Mouse (Mus musculus) left cerebral cortex, adult 11 months (tissue): ENCODE results near the gene Wbp2nl.
"Not testable (repeated sequence)": the region's sequence is repeated elsewhere in the genome, so short reads cannot be mapped to it uniquely, and the experiment has no call there.

ENCODE experiments used
- DNase-seq: peaks from one replicate; pipeline ENCODE4 v3.0.0; 2022; ENCODE audit warnings: low spot score

Gene Wbp2nl

DNA sequence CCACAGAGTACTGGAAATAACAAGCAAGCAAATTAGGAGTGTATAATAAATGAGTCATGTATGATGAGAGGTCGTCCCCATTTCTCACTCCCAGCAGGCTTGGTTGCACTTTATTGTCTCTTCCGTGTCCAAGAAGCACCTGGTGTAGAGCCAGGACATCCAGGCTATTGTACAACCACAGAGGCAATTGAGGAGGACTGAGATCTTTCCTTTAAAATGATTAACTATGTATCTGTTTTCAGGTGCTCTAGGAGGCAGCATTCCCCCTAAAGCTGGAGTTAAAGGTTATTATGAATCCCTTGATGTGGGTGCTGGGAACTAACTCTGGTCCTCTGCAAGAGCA lies 50.2 kb downstream of the Wbp2nl start:
- DNase-seq = no peak

DNA sequence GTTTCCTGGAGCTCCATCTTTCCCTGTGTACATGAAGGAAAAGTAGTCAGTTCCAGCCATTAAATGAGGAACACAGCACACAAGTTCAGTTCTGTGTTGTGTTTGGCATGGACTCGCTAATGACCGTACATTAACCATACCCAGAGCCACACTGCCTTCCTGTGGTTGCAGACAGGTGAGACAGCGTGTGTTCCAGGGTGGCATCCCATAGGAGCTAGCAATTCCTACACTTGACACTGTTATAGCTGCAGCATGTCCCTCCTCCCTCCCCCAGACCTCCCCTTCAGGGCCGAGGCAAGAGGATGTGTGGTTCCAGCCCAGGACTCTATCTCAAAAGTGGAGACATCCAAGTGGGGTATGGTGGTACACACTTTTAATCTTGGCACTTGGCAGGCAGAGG lies 51.6 kb downstream of the Wbp2nl start:
- no peak for DNase-seq

DNA sequence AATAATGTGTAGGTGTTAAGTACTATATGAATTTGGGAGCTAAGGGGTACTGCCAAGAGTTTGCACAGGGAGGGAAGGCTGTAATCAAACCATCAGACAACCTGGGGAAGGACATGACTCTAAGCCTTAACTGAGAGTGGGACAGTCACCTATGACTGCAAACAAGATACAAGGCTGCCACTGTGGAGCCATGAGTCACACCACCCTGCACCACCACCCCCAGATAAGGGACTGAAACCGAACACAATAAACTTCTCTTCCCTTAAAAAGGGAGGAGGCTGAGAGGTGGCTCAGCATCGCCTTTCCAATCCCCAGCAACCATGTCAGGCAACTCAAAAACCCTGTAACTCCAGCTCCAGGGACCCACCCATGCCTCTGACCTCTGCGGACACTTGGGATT lies 52.7 kb downstream of the Wbp2nl start:
- no peak for DNase-seq

DNA sequence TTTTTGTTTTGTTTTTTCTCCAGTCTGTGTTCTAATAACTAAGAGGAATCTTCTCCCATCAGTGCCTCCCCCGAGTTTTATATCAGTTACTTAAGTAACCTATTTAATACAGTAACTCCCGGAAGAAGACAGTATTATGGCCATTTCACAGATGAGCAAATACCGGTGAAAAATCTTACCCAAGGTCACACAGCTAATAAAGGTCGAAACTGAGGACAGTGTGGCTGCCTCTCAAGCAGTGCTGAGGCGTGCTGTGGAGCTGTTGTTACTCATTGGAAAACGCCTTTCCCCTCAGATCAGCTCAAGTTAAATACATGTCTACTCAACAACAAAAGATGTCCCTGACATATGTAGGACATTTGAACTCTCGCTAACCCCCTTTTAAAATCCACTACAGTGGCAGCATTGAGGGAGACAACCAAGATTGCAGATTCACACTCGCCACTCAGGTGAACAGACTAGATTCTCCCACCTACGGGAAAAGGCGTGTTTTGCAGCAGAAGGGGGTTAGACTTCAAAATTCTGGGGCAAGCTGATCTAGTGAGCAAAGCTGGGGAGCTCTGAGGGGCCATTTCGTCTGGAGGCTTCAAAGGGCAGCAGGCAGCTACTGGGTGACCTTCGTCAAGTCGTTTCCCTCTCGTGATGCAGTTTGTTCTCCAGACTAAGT lies 54.5 kb downstream of the Wbp2nl start:
- no peak for DNase-seq

DNA sequence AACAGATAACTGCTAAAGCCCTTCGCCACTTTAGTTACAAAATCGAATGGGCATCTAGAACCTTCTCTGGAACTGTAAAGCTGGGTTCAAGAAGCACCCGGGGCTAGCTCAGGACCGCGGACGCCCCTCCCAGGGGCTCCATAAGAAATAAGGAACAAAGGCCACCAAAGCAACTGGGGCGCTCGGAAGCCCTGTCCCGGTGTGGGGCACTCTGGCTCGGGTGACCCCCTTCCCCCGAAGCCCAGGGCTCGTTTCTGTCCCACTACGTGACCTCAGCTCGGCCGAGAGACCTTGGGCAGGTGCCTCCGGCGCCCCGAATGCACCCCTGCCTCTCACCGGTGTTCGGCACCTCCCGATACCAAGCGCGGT lies 55.0 kb downstream of the Wbp2nl start:
- no peak for DNase-seq

DNA sequence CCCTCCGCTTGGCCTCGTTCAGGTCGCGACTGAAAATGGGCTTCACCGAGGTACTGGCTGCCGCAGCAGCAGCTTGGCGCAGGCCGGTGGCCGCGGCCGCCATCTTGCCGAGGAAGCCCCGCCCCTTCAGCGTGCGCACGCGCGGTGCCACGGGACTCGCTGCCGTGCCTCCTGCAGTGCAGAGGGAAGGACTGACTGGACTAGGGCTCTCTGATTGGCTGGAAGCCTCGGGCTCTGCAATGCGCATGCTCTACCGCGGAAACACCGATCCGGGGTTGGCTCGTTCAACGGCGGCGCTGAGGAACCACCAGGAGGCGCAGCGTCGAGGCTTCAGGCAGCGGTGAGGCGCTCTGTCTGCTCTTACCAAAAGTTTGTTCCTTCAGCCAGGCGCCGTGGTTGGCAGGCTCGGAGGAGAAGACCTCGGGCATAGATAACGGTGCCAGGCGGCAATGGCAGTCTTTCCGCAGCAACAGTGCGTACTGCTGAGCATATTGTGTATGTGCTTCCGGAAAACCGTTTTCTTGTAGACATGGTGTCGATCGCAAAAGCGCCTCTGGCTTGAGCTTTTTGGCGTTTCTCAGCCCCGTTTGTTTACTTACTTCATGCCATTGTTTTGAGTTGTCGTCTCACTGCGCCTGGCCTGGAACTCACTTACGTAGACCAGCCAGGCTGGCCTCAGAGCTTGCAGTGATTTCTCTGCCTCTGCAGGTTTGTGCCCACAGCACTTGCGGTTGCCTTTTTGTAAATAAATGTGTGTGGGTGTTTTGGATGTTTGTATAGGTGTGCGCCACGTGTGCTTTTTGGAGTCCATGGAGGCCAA lies 55.6 kb downstream of the Wbp2nl start, which contains the start of gene Ndufa6:
Gene Ndufa6, minus strand, starts transcription at position 197 of the 820 bp plus-strand sequence.
- peak; percentile 95 for DNase-seq

DNA sequence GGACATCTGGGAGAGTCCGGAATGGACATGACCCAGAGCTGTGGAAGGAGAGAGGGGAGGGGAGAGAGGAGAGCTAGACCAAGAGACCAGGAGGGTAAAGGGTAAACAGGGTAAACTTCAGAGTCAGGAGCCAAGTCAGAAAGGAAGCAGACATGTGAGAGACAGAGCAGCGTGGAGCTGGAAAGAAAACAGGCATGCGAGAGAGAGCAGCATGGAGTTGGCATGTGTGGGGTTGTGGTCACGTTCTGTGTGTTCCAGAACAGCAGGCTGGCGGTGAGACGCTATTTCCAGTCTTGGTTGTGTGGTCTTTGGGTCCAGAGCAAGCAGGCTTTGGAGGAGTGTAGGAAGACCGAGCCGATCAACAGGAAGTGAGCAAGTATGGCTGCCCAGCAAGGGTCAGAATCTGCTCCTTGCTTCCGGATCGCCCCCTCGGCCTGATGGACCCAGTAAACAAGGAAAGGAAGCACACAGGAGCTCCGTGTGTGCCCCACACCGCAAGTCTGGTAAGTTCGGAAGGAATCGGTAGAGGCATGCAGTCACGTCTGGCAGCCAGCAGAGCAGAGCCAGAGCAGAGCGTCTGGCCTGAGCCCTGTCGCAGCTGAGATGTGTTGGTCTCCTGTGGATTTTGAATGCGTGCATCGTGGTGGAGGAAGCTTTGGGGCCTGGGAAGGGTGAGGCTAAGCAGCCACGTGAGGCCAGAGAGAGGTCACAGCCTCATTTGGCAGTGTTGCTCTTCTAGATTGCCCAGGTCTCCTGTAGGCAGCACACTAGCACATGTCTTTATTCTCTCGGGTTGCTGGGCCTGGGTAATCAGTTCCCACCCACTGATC lies 59.9 kb downstream of the Wbp2nl start:
- no peak for DNase-seq

DNA sequence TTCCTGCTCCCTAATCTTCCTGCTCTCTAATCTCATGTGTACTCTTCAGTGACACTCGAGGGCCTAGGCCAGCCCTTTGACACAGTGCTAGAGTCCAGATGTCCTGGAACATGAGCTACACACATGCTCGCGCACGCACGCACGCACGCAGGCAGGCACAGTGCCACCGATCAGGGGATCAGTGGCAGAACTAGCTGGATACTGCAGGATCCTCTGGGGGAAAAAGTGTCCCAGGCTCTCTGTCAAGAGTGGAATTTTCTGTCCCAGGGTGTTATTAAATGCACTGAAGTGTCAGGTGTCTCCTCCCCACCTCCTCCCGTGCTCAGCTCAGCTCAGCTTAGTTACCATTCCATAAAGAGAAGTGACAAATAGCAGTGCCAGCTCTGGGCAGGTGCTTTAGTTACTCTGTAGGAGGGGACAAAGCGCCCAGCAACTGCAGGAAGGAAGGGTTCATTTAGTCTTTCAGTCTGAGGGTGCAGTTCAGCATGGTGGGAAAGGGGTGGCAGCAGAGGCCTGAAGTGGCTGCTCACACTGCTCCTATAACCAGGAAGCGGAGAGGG lies 62.8 kb downstream of the Wbp2nl start:
- DNase-seq = no peak

DNA sequence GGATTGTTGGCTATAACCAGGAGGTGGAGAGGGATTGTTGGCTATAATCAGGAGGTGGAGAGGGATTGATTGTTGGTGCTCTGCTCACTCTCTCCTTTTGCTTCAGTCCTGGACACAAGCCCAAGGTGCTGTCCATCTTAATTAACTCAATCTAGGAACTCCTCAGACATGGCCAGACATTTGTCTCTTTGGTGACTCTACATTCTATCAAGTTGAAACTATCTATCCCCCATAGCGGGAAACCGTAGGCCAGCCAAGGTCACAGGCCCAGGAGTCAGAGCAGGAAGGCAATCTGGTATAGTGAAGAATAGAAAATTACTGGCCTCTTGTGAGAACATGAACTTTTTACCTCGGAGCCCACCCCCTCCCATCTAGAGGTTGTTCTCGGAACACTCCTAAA lies 63.5 kb downstream of the Wbp2nl start:
- no peak for DNase-seq

DNA sequence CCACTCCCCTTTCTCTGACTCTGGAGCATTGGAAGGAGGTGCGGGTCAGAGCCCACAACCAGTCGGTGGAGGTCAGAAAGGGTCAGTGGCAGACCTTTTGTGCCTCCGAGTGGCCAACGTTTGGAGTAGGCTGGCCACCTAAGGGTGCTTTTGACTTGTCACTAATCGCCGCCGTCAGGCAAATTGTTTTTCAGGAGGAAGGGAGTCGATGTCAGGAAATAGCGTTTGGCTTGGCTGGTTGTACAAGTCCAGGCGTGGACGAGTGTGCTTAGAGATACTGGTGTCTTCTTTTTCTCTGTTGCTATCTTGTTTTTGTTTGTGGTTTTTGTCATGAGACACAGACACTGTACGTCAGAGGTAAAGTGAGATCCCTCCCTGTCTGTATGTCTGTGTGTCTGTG lies 65.0 kb downstream of the Wbp2nl start:
- not testable (repeated sequence) for DNase-seq
